Mouse (Mus musculus): Measurements from ENCODE around the gene Srm.

Gene Srm

GRCm38 (mm10) chr4:148638302-148638701 lies 47.0 kb downstream of the Srm start:
- no peak for DNase-seq

- no peak for DNase-seq
These were observed 48.2 kb downstream of the Srm start for GRCm38 (mm10) chr4:148639455-148639854.

- no peak for DNase-seq
These were observed 49.8 kb downstream of the Srm start for GRCm38 (mm10) chr4:148641121-148641520.

GRCm38 (mm10) chr4:148643291-148644156 lies 52.2 kb downstream of the Srm start, which contains the start of gene Gm572:
TSS of gene Gm572 (plus strand) at chr4:148643317.
- no peak for DNase-seq

GRCm38 (mm10) chr4:148644157-148644511 lies 52.8 kb downstream of the Srm start:
- DNase-seq: peak; percentile 60

Data from cerebellum, adult 9-11 months (tissue).